ENCODE assay signal across 15 mouse cellular contexts in genomic region chr1:138822255-138822984, GRCm38 (mm10). TPM values are rescaled to one million over a fixed set of nuclear protein-coding genes. Genes with fewer than 3 reads are reported as not detected.
DNase-seq lines count a peak whose midpoint lies in the region; ATAC-seq and TF ChIP-seq lines count a peak whose summit lies in the region.
"Had no signal": no experiment of that assay in that cellular context is flagged by ENCODE, and none has a peak within 500 bp of the region (broad histone marks: within the 10 kb centered on the region; RNA-seq: fewer than 3 reads in every experiment).

No protein-coding gene starts in this region.

- no peak overlapping the region for H3K4me3 ChIP-seq in forebrain, embryonic 11.5 days (ENCODE audit: low read depth, low read length)
- H3K4me3 ChIP-seq in forebrain, embryonic 13.5 days, result no peak overlapping the region
- no peak overlapping the region for H3K4me3 ChIP-seq in midbrain, embryonic 14.5 days (replicated peaks; ENCODE audit: low read depth, low read length)
- H3K4me3 ChIP-seq in left cerebral cortex, adult 2 months, result no peak overlapping the region
- H3K4me3 ChIP-seq: erythroblast, embryonic 14.5 days; hindbrain, embryonic 10.5 days; myocyte had no signal

- no peaks in the 10 kb centered on the region for H3K36me3 ChIP-seq in forebrain, embryonic 11.5 days (ENCODE audit: control insufficient read depth, insufficient read depth, low read length)
- no peaks in the 10 kb centered on the region for H3K36me3 ChIP-seq in forebrain, embryonic 13.5 days (ENCODE audit: poor library complexity, severe bottlenecking)
- H3K36me3 ChIP-seq in midbrain, embryonic 14.5 days (ENCODE audit: control insufficient read depth, insufficient read depth, low read length), result no peaks in the 10 kb centered on the region
- H3K36me3 ChIP-seq: hindbrain, embryonic 10.5 days had no signal

- no peaks in the 10 kb centered on the region for H3K9me3 ChIP-seq in forebrain, embryonic 11.5 days (ENCODE audit: control insufficient read depth, low read length)
- no peaks in the 10 kb centered on the region for H3K9me3 ChIP-seq in forebrain, embryonic 13.5 days (replicated peaks)
- H3K9me3 ChIP-seq in midbrain, embryonic 14.5 days (ENCODE audit: control insufficient read depth, low read length), result no peaks in the 10 kb centered on the region
- H3K9me3 ChIP-seq: hindbrain, embryonic 10.5 days had no signal

- no peak overlapping the region for H3K27ac ChIP-seq in forebrain, embryonic 11.5 days (ENCODE audit: low read depth, low read length)
- no peak overlapping the region for H3K27ac ChIP-seq in forebrain, embryonic 13.5 days
- H3K27ac ChIP-seq in midbrain, embryonic 14.5 days (replicated peaks; ENCODE audit: low read depth, low read length), result 0 out of 2 replicates have a peak overlapping the region, but pooled peaks have one; percentile 20
- H3K27ac ChIP-seq in left cerebral cortex, adult 2 months, result no peak overlapping the region
- H3K27ac ChIP-seq: hindbrain, embryonic 10.5 days had no signal

- intact Hi-C loops in left cerebral cortex, adult 2 months (cut with DNase I), result loop anchor here (5.0 kb wide), 1 partner anchor 485 kb away; no protein-coding TSS in a partner anchor

- WGBS in forebrain, embryonic 11.5 days, result 91% methylated on average over 7 of the region's 7 CpGs
- 94% methylated on average over 7 of the region's 7 CpGs for WGBS in forebrain, embryonic 13.5 days
- WGBS in midbrain, embryonic 14.5 days, result 93% methylated on average over 7 of the region's 7 CpGs

- TF ChIP-seq CTCF in left cerebral cortex, adult 2 months (IDR thresholded peaks at IDR 0.05), result no peak

- DNase-seq in forebrain, embryonic 11.5 days (ENCODE audit: low spot score), result no peak
- peak; percentile 63 for DNase-seq in CD4-positive, CD25-positive, alpha-beta regulatory T cell, adult 2 months (ENCODE audit: low read depth, low spot score)
- no peak for DNase-seq in midbrain, embryonic 14.5 days
- DNase-seq in left cerebral cortex, adult 2 months (ENCODE audit: extremely low spot score in 1 of 2, low spot score in 2 of 2), result no peak
- DNase-seq in right cerebral cortex, adult 18-20 months, result no peak
- DNase-seq in right cerebral cortex, postnatal 36 days (ENCODE audit: low spot score in 2 of 2), result no peak
- DNase-seq: adrenal gland, adult 2 months; lung, adult 18-20 months; spleen, adult 18-20 months; thymus, adult 18-20 months had no signal

- 0 out of 2 replicates have a peak, but pooled peaks have one; percentile 5 for ATAC-seq in forebrain, embryonic 11.5 days (replicated peaks; ENCODE audit: low FRiP score)
- ATAC-seq in forebrain, embryonic 13.5 days, result no peak; the same call in 1 of the 2 replicates
- peak; percentile 87 to 88 for ATAC-seq in hematopoietic stem cell, adult 5-6 weeks (replicated peaks in 1 of 2; ENCODE audit: insufficient read depth in 1 of 2, low FRiP score in 2 of 2, low TSS enrichment in 1 of 2, low read depth in 1 of 2, poor library complexity in 2 of 2, severe bottlenecking in 2 of 2)
- 0 out of 2 replicates have a peak, but pooled peaks have one; percentile 38 for ATAC-seq in midbrain, embryonic 14.5 days (ENCODE audit: low FRiP score, low TSS enrichment)

- no peaks in the 10 kb centered on the region for H3K27me3 ChIP-seq in forebrain, embryonic 11.5 days (ENCODE audit: control insufficient read depth, insufficient read depth, low read length)
- no peaks in the 10 kb centered on the region for H3K27me3 ChIP-seq in forebrain, embryonic 13.5 days
- H3K27me3 ChIP-seq in midbrain, embryonic 14.5 days (ENCODE audit: control insufficient read depth, insufficient read depth, low read length), result no peaks in the 10 kb centered on the region

- no peak overlapping the region for H3K9ac ChIP-seq in forebrain, embryonic 11.5 days (ENCODE audit: low read length)
- H3K9ac ChIP-seq in forebrain, embryonic 13.5 days, result no peak overlapping the region
- no peak overlapping the region for H3K9ac ChIP-seq in midbrain, embryonic 14.5 days (replicated peaks; ENCODE audit: low read length)

- H3K4me2 ChIP-seq in forebrain, embryonic 11.5 days (ENCODE audit: low read depth, low read length, severe bottlenecking), result no peak overlapping the region
- no peak overlapping the region for H3K4me2 ChIP-seq in forebrain, embryonic 13.5 days
- H3K4me2 ChIP-seq in midbrain, embryonic 14.5 days (ENCODE audit: low read length), result no peak overlapping the region

- H3K4me1 ChIP-seq in forebrain, embryonic 11.5 days (replicated peaks; ENCODE audit: control insufficient read depth, insufficient read depth, low read length), result no peaks in the 10 kb centered on the region
- no peaks in the 10 kb centered on the region for H3K4me1 ChIP-seq in forebrain, embryonic 13.5 days
- no peaks in the 10 kb centered on the region for H3K4me1 ChIP-seq in midbrain, embryonic 14.5 days (ENCODE audit: control insufficient read depth, insufficient read depth, low read length)
- H3K4me1 ChIP-seq: hindbrain, embryonic 10.5 days had no signal

RNA-seq across cellular contexts. Expression of gene Lhx9, which starts 26.0 kb away (rescaled TPM):
- 34.3 and 35.3 TPM in 2 replicates for polyA plus RNA-seq in forebrain, embryonic 11.5 days (2014; fragmentation: Nextera tagmentation; extraction: Ambion mirVana)
- 32.7 and 35.8 TPM in 2 replicates for polyA plus RNA-seq in forebrain, embryonic 13.5 days (2015; fragmentation: Nextera tagmentation; extraction: Ambion mirVana)
- not detected in 2 replicates for total RNA-seq in hematopoietic stem cell, adult 5-6 weeks (2017)
- polyA plus RNA-seq in midbrain, embryonic 14.5 days (2014; fragmentation: Nextera tagmentation; extraction: Ambion mirVana), result 114 and 129 TPM in 2 replicates
- total RNA-seq in left cerebral cortex, adult 2 months (2021), result 1 to 10 TPM in 1 of 2 experiments, under 1 TPM in 1; 0.48 to 1.2 TPM
- total RNA-seq: adrenal gland, adult 2 months had no signal
- polyA plus RNA-seq: erythroblast, embryonic 14.5 days had no signal

RNA-seq across cellular contexts. Expression of gene 2310009B15Rik, which starts 34.2 kb away (rescaled TPM):
- 44.3 and 47.7 TPM in 2 replicates for polyA plus RNA-seq in forebrain, embryonic 11.5 days (2014; fragmentation: Nextera tagmentation; extraction: Ambion mirVana)
- 51.7 and 53.0 TPM in 2 replicates for polyA plus RNA-seq in forebrain, embryonic 13.5 days (2015; fragmentation: Nextera tagmentation; extraction: Ambion mirVana)
- total RNA-seq in hematopoietic stem cell, adult 5-6 weeks (2017), result 8.1 and 9.9 TPM in 2 replicates
- polyA plus RNA-seq in midbrain, embryonic 14.5 days (2014; fragmentation: Nextera tagmentation; extraction: Ambion mirVana), result 47.4 and 52.1 TPM in 2 replicates
- total RNA-seq in left cerebral cortex, adult 2 months (2021), result 10 to 100 TPM; 13.0 to 14.5 TPM
